Mouse (Mus musculus) neural tube, embryonic 11.5 days (tissue): ENCODE measurements around the gene Ptprm. TPM values are rescaled to one million over a fixed set of nuclear protein-coding genes. Genes with fewer than 3 reads are reported as not detected.
A peak's percentile ranks its signal among the peaks of the same experiment; 100 is the strongest.

ENCODE experiments used
- ATAC-seq: fragments of 200-750 bp; cut with Nextera tagmentation; 2 replicates; pipeline ENCODE4 v1.8.0; 2017; ENCODE audit warnings: moderate number of reproducible peaks, mild to moderate bottlenecking, moderate TSS enrichment, moderate library complexity; ENCODE audit not compliant: insufficient read depth, low FRiP score, low TSS enrichment
- DNase-seq: peaks from one replicate; pipeline ENCODE4 v3.0.0-alpha.2; 2015; ENCODE audit warnings: low spot score
- H3K27ac ChIP-seq: fragments of 300-500 bp; sonication (generic); 2 replicates; pipeline ENCODE4 v1.5.1; 2014; ENCODE audit warnings: low read depth, mild to moderate bottlenecking, low read length
- H3K27me3 ChIP-seq: fragments of 300-500 bp; sonication (generic); 2 replicates; pipeline ENCODE4 v1.6.1; 2014; ENCODE audit warnings: mild to moderate bottlenecking, low read length, mixed read lengths; ENCODE audit not compliant: control insufficient read depth, insufficient read depth
- H3K36me3 ChIP-seq: fragments of 300-500 bp; sonication (generic); 2 replicates; pipeline ENCODE4 v1.6.1; 2014; ENCODE audit warnings: mild to moderate bottlenecking, low read length, moderate library complexity, mixed read lengths; ENCODE audit not compliant: control insufficient read depth, insufficient read depth
- H3K4me1 ChIP-seq: fragments of 300-500 bp; sonication (generic); 2 replicates; pipeline ENCODE4 v1.6.1; 2014; ENCODE audit warnings: low read length, mixed read lengths; ENCODE audit not compliant: control insufficient read depth, insufficient read depth
- H3K4me2 ChIP-seq: fragments of 300-500 bp; sonication (generic); 2 replicates; pipeline ENCODE4 v1.6.1; 2014; ENCODE audit warnings: low read depth, mild to moderate bottlenecking, moderate library complexity
- H3K4me3 ChIP-seq: fragments of 300-500 bp; sonication (generic); 2 replicates; pipeline ENCODE4 v1.5.1; 2014; ENCODE audit warnings: low read depth, low read length
- H3K9ac ChIP-seq: fragments of 300-500 bp; sonication (generic); 2 replicates; pipeline ENCODE4 v1.6.1; 2014; ENCODE audit warnings: mild to moderate bottlenecking, low read length
- H3K9me3 ChIP-seq: fragments of 300-500 bp; sonication (generic); 2 replicates; pipeline ENCODE4 v1.6.1; 2016; ENCODE audit warnings: low read length; ENCODE audit not compliant: control insufficient read depth
- WGBS: fragments of 180-500 bp; shearing (Covaris S2); extraction: QIAGEN DNeasy Blood & Tissue Kit; methylation state at CpG from one replicate; pipeline ENCODE4 v1.1.7; 2014; 5-methylcytosine and 5-hydroxymethylcytosine counted together
- polyA plus RNA-seq: library from polyadenylated mRNA; unstranded; fragments of >200 nt; fragmentation: Nextera tagmentation; extraction: Ambion mirVana; gene quantifications from 2 replicates; pipeline ENCODE4 v1.2.1, GENCODE M21; 2014

Ptprm gene
- polyA plus RNA-seq, 1 experiment from 2014 or later: 12.7 TPM

GRCm38 (mm10) chr17:67287501-67287900 is 66.8 kb downstream of the Ptprm start:
- Histone ChIP-seq H3K9me3 (no peaks in the 10 kb centered on the region), H3K4me1 (no peaks in the 10 kb centered on the region), H3K27me3 (no peaks in the 10 kb centered on the region), H3K36me3 (no peaks in the 10 kb centered on the region), H3K27ac (no peak overlapping the region), H3K4me2 (no peak overlapping the region), H3K9ac (no peak overlapping the region), H3K4me3 (no peak overlapping the region)
- DNase-seq (no peak), ATAC-seq (no peak)
- WGBS: 91% methylated on average over 3 of the region's 3 CpGs

GRCm38 (mm10) chr17:67281640-67282170 is 72.6 kb downstream of the Ptprm start:
- Histone ChIP-seq H3K27me3 (no peaks in the 10 kb centered on the region), H3K9me3 (no peaks in the 10 kb centered on the region), H3K4me3 (no peak overlapping the region), H3K4me2 (no peak overlapping the region), H3K36me3 (no peaks in the 10 kb centered on the region), H3K27ac (no peak overlapping the region), H3K4me1 (no peaks in the 10 kb centered on the region), H3K9ac (no peak overlapping the region)
- no peak for ATAC-seq
- WGBS: 66% methylated on average over 13 of the region's 13 CpGs
- DNase-seq: no peak

- H3K9me3 ChIP-seq: no peaks in the 10 kb centered on the region
- WGBS: 83% methylated on average over 13 of the region's 13 CpGs
- no peak overlapping the region for H3K9ac ChIP-seq
- DNase-seq: no peak
- H3K4me3 ChIP-seq: no peak overlapping the region
- no peaks in the 10 kb centered on the region for H3K36me3 ChIP-seq
- H3K27ac ChIP-seq: no peak overlapping the region
- no peak for ATAC-seq
- no peak overlapping the region for H3K4me2 ChIP-seq
- H3K4me1 ChIP-seq: no peaks in the 10 kb centered on the region
- H3K27me3 ChIP-seq: no peaks in the 10 kb centered on the region
These were observed 76.9 kb downstream of the Ptprm start for GRCm38 (mm10) chr17:67277124-67277910.

GRCm38 (mm10) chr17:67274531-67275094 is 79.6 kb downstream of the Ptprm start:
- Histone ChIP-seq H3K27me3 (no peaks in the 10 kb centered on the region), H3K4me3 (no peak overlapping the region), H3K9me3 (no peaks in the 10 kb centered on the region), H3K4me1 (no peaks in the 10 kb centered on the region), H3K36me3 (no peaks in the 10 kb centered on the region), H3K27ac (no peak overlapping the region), H3K4me2 (no peak overlapping the region), H3K9ac (no peak overlapping the region)
- 68% methylated on average over 21 of the region's 21 CpGs for WGBS
- peak; percentile 45; the same call in 1 of the 2 replicates for ATAC-seq
- DNase-seq: no peak

GRCm38 (mm10) chr17:67272928-67273327 is 81.3 kb downstream of the Ptprm start:
- Histone ChIP-seq H3K27me3 (no peaks in the 10 kb centered on the region), H3K27ac (no peak overlapping the region), H3K9me3 (no peaks in the 10 kb centered on the region), H3K4me3 (no peak overlapping the region), H3K36me3 (no peaks in the 10 kb centered on the region), H3K4me2 (no peak overlapping the region), H3K9ac (no peak overlapping the region), H3K4me1 (no peaks in the 10 kb centered on the region)
- ATAC-seq (no peak), DNase-seq (no peak)

GRCm38 (mm10) chr17:67268475-67269080 is 85.7 kb downstream of the Ptprm start:
- H3K4me3 ChIP-seq: no peak overlapping the region
- ATAC-seq (no peak), DNase-seq (no peak)
- H3K4me2 ChIP-seq: no peak overlapping the region
- H3K9me3 ChIP-seq: no peaks in the 10 kb centered on the region
- WGBS: 91% methylated on average over 9 of the region's 9 CpGs
- H3K4me1 ChIP-seq: no peaks in the 10 kb centered on the region
- H3K36me3 ChIP-seq: no peaks in the 10 kb centered on the region
- H3K9ac ChIP-seq: no peak overlapping the region
- no peak overlapping the region for H3K27ac ChIP-seq
- no peaks in the 10 kb centered on the region for H3K27me3 ChIP-seq

GRCm38 (mm10) chr17:67266270-67266669 is 88.0 kb downstream of the Ptprm start:
- H3K27me3 ChIP-seq: no peaks in the 10 kb centered on the region
- no peaks in the 10 kb centered on the region for H3K4me1 ChIP-seq
- H3K9me3 ChIP-seq: no peaks in the 10 kb centered on the region
- DNase-seq (no peak), ATAC-seq (no peak)
- no peak overlapping the region for H3K4me3 ChIP-seq
- H3K4me2 ChIP-seq: no peak overlapping the region
- H3K27ac ChIP-seq: no peak overlapping the region
- no peaks in the 10 kb centered on the region for H3K36me3 ChIP-seq
- 94% methylated on average over 6 of the region's 6 CpGs for WGBS
- H3K9ac ChIP-seq: no peak overlapping the region

GRCm38 (mm10) chr17:67265520-67265919 is 88.7 kb downstream of the Ptprm start:
- no peaks in the 10 kb centered on the region for H3K36me3 ChIP-seq
- no peak overlapping the region for H3K4me3 ChIP-seq
- no peaks in the 10 kb centered on the region for H3K4me1 ChIP-seq
- H3K27me3 ChIP-seq: no peaks in the 10 kb centered on the region
- no peak for DNase-seq
- H3K9ac ChIP-seq: no peak overlapping the region
- H3K9me3 ChIP-seq: no peaks in the 10 kb centered on the region
- H3K27ac ChIP-seq: no peak overlapping the region
- WGBS: 88% methylated on average over 4 of the region's 4 CpGs
- no peak for ATAC-seq
- no peak overlapping the region for H3K4me2 ChIP-seq
